In genomic region chr7:62230713-62231112, GRCm38 (mm10) we compare ENCODE assay signal across 9 mouse cellular contexts.
DNase-seq lines count a peak whose midpoint lies in the region; ATAC-seq and TF ChIP-seq lines count a peak whose summit lies in the region.
"Had no signal": no experiment of that assay in that cellular context is flagged by ENCODE, and none has a peak within 500 bp of the region (broad histone marks: within the 10 kb centered on the region; RNA-seq: fewer than 3 reads in every experiment).

No protein-coding gene starts in this region.

- H3K4me2 ChIP-seq in kidney, embryonic 15.5 days: peak overlapping the region; percentile 52
- H3K4me2 ChIP-seq in embryonic facial prominence, embryonic 13.5 days: peak overlapping the region; percentile 51
- H3K4me2 ChIP-seq in hindbrain, postnatal 0 days (ENCODE audit: low read depth, low read length): peak overlapping the region; percentile 33
- peak overlapping the region; percentile 9 for H3K4me2 ChIP-seq in midbrain, postnatal 0 days (ENCODE audit: low read depth, low read length, poor library complexity, severe bottlenecking)

- peak overlapping the region; percentile 21 for H3K4me3 ChIP-seq in kidney, embryonic 15.5 days (replicated peaks)
- H3K4me3 ChIP-seq in embryonic facial prominence, embryonic 13.5 days: peak overlapping the region; percentile 22
- peak overlapping the region; percentile 8; the same call in 1 of the 2 replicates for H3K4me3 ChIP-seq in hindbrain, postnatal 0 days (ENCODE audit: low read length)
- no peak overlapping the region for H3K4me3 ChIP-seq in midbrain, postnatal 0 days (ENCODE audit: low read depth, low read length)

- H3K27me3 ChIP-seq in kidney, embryonic 15.5 days: no peaks in the 10 kb centered on the region
- no peaks in the 10 kb centered on the region for H3K27me3 ChIP-seq in embryonic facial prominence, embryonic 13.5 days
- H3K27me3 ChIP-seq in hindbrain, postnatal 0 days (ENCODE audit: insufficient read depth, low read length): no peaks in the 10 kb centered on the region
- no peaks in the 10 kb centered on the region for H3K27me3 ChIP-seq in midbrain, postnatal 0 days (ENCODE audit: insufficient read depth, low read length)

- no peak for TF ChIP-seq CTCF in hindbrain, postnatal 0 days (IDR thresholded peaks at IDR 0.05; ENCODE audit: low read depth)
- no peak for TF ChIP-seq CTCF in midbrain, postnatal 0 days (IDR thresholded peaks at IDR 0.05)

- DNase-seq in kidney, adult 18-20 months: no peak
- DNase-seq in hindbrain, postnatal 0 days (ENCODE audit: low spot score): no peak
- DNase-seq in midbrain, postnatal 0 days (ENCODE audit: low spot score): no peak
- no peak for DNase-seq in kidney, adult 8-10 months
- no peak for DNase-seq in urinary bladder, adult 18-20 months (ENCODE audit: low spot score in 2 of 2)
- no peak for DNase-seq in retina, embryonic 14.5 days (ENCODE audit: low spot score)
- DNase-seq: heart, postnatal 10 days had no signal

- no peak overlapping the region for H3K27ac ChIP-seq in kidney, embryonic 15.5 days
- H3K27ac ChIP-seq in embryonic facial prominence, embryonic 13.5 days: peak overlapping the region; percentile 75
- peak overlapping the region; percentile 36; the same call in 1 of the 2 replicates for H3K27ac ChIP-seq in hindbrain, postnatal 0 days
- no peak overlapping the region for H3K27ac ChIP-seq in midbrain, postnatal 0 days (ENCODE audit: low read depth, low read length)

- H3K36me3 ChIP-seq in kidney, embryonic 15.5 days: no peaks in the 10 kb centered on the region
- H3K36me3 ChIP-seq in embryonic facial prominence, embryonic 13.5 days: no peaks in the 10 kb centered on the region
- no peaks in the 10 kb centered on the region for H3K36me3 ChIP-seq in hindbrain, postnatal 0 days (ENCODE audit: insufficient read depth, low read length)
- no peaks in the 10 kb centered on the region for H3K36me3 ChIP-seq in midbrain, postnatal 0 days (ENCODE audit: insufficient read depth, low read length)

- no peaks in the 10 kb centered on the region for H3K4me1 ChIP-seq in kidney, embryonic 15.5 days
- peaks cover 11% of the 10 kb centered on the region; the same call in 1 of the 2 replicates for H3K4me1 ChIP-seq in embryonic facial prominence, embryonic 13.5 days
- H3K4me1 ChIP-seq in hindbrain, postnatal 0 days (ENCODE audit: insufficient read depth, low read length): no peaks in the 10 kb centered on the region
- H3K4me1 ChIP-seq in midbrain, postnatal 0 days (ENCODE audit: insufficient read depth, low read length): no peaks in the 10 kb centered on the region

- no peaks in the 10 kb centered on the region; the same call in 1 of the 2 replicates for H3K9me3 ChIP-seq in kidney, embryonic 15.5 days (replicated peaks)
- H3K9me3 ChIP-seq in embryonic facial prominence, embryonic 13.5 days: no peaks in the 10 kb centered on the region
- no peaks in the 10 kb centered on the region for H3K9me3 ChIP-seq in hindbrain, postnatal 0 days (ENCODE audit: low read length)
- no peaks in the 10 kb centered on the region; the same call in 1 of the 2 replicates for H3K9me3 ChIP-seq in midbrain, postnatal 0 days (ENCODE audit: low read length)

- 16% methylated on average over 2 of the region's 2 CpGs for WGBS in kidney, embryonic 15.5 days
- 11% methylated on average over 2 of the region's 2 CpGs for WGBS in embryonic facial prominence, embryonic 13.5 days
- 12% methylated on average over 2 of the region's 2 CpGs for WGBS in hindbrain, postnatal 0 days
- 2% methylated on average over 2 of the region's 2 CpGs for WGBS in midbrain, postnatal 0 days

- ATAC-seq in kidney, embryonic 15.5 days (replicated peaks; ENCODE audit: low FRiP score): peak; percentile 36; the same call in 1 of the 2 replicates
- no peak for ATAC-seq in embryonic facial prominence, embryonic 13.5 days (ENCODE audit: insufficient number of reproducible peaks, insufficient read depth, low FRiP score, low TSS enrichment, low read depth)
- ATAC-seq in hindbrain, postnatal 0 days: peak; percentile 10; the same call in 1 of the 2 replicates
- ATAC-seq in midbrain, postnatal 0 days (ENCODE audit: low FRiP score): peak; percentile 28; the same call in 1 of the 2 replicates

- no peak overlapping the region for H3K9ac ChIP-seq in kidney, embryonic 15.5 days
- peak overlapping the region; percentile 46; the same call in 1 of the 2 replicates for H3K9ac ChIP-seq in embryonic facial prominence, embryonic 13.5 days
- no peak overlapping the region for H3K9ac ChIP-seq in hindbrain, postnatal 0 days (replicated peaks; ENCODE audit: low read length)
- no peak overlapping the region for H3K9ac ChIP-seq in midbrain, postnatal 0 days (replicated peaks; ENCODE audit: low read length, poor library complexity, severe bottlenecking)

Comparison
In these comparisons a context has a peak if more than half of its experiments do, and no peak if none do; other contexts are left out.
1. H3K27ac ChIP-seq: peak in embryonic facial prominence, embryonic 13.5 days (single experiment) and hindbrain, postnatal 0 days (single experiment); none in kidney, embryonic 15.5 days (single experiment) and midbrain, postnatal 0 days (single experiment).
2. Peak in every context shown above with its lines, with median percentiles within 50 percentile points of each other: H3K4me2 ChIP-seq.